Mouse (Mus musculus) WW6 (cell line): ENCODE measurements around the gene Tekt2.

Source experiments
- DNase-seq: peaks from one replicate; pipeline ENCODE4 v3.0.0-alpha.2; 2013; ENCODE audit warnings: low read depth, low spot score

Gene Tekt2

DNA sequence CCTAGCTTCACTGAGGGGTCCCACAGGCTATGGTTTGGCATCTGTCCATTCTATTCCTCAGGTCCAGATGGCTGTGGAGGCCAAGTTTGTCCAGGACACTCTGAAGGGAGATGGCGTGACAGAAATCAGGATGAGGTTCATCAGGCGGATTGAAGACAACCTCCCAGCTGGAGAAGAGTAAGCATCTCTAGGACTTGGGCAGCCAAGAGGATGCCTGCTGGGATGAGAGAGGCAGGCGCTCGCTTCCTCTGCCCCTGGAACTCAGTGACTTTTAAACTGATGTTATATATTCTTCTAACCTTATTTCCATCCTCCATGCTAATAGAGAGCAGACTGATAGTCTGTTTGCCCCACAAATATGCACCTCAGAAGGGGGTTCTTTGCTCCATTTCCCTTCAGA lies 50.4 kb downstream of the Tekt2 start:
- DNase-seq: no peak

DNA sequence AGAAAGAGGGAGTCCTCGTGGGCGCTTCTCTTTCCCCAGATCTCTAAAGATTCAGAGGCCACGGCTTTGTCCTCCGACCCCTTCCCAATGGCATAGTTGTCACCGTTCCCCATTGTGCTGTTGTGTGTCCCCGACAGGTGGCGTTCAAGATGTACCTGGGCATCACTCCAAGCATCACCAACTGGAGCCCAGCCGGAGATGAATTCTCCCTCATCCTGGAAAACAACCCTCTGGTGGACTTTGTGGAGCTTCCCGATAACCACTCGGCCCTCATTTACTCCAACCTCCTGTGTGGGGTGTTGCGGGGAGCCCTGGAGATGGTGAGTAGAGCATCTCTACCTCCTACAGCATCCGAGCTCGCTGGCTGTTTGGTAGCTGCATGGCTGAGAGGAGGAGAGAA lies 51.7 kb downstream of the Tekt2 start:
- DNase-seq: no peak
